Mouse (Mus musculus) lung, adult 18-20 months (tissue): ENCODE data around the gene Sptbn1.

ENCODE experiments used
- DNase-seq, 2 experiments: peaks; one replicate each; pipeline ENCODE4 v3.0.0; 2022; ENCODE audit warnings: mixed read lengths in 2 of 2

The Sptbn1 gene

DNA sequence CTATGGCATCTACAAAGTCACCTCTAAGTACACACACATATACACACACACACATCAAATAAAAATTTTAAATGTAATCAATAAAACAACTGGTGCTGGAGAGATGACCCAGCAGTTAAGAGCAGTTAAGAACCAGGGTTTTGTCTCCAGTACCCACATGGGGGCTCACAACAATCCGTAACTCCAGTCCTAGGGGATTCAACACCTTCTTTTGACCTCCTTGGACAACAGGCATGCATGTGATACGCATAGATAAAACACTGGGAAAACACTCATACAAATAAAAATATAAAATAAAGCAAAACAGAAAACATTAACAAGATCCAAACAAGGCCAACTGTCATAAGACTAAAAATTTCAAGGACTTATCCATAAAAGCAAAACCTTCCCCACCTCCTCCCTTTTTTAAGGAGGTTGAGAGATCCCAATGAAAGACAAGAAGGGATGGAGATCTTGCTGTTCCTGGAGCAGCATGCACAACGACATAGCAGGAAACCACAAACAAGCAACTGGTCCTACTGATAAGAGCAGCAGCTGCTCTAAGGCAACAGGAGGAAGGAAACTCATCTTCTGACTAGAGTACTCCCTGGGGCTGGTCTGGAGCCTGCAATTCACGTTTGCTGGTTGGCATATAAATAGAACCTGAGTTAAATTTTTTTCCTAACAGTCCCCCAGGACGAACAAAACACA is 102.0 kb downstream of the Sptbn1 start:
- peak; percentile 36 to 69 for DNase-seq

DNA sequence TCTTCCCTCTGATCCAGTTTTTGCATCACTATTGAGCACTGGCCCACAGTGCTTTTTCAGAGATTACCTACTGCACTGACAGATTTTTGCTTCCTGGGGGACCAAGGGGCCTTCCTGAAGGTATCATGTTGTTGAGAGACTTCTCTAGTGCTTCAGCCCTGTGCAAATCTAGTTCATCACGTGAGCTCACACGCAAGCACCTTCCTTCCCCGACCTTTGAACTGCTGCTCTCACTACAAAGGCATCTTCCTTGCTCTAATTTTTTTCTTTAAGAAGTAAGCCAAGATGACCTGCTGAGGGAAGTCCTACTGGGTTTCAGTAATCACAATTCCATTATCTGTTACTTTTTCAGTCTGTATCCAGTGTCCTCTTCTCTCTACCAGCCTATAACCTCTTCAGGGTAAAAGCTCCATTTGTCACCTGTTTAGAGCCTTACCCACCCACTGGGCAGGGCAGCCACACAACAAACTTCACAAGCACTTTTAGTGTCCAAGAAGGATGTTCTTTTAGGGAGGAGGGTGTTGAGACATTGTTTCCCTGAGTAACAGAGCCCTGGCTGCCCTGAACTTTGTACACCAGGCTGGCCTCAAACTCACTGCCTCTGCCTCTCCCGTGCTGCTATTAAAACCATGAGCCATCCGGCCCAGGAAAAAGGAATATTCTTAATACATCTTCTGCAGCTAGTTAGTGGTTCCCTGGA is 103.3 kb downstream of the Sptbn1 start:
- no peak for DNase-seq

DNA sequence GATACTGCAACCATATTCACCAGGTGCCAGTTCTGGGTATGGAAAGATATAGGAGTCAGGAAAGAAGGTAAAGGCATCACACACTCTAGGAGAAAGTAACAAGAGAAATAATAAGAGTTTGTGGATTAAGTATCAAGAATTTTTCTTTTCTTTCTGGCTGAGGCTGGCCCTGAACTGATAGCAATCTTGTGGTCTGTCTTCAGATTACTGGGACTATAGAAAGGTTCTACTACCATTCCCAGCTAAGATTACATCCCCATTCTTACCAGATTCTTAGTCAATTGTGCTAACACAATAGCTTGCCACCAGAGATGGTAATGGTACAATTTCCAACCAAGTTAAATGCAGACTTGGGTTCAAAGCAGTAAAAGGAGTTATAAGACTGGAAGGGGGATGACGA is 104.1 kb downstream of the Sptbn1 start:
- no peak for DNase-seq

DNA sequence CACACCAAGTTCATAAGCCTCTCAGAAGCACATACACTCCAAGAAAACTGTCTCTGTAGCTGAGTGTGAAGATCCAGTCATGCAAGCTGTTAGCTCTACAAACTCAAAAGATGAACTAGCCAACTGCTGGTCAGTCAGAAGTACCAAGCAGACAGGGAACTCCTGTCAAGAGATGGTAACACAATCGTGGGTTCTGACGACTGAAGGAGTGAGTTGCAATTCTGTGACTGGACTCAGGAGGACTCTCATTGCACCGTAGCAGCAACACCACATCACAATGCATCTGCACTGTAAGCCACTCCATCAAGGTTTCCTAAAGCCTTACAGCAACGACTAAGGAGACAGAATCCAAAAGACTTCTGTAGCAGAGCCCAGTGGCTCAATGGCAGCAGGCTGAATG is 104.9 kb downstream of the Sptbn1 start:
- no peak for DNase-seq

DNA sequence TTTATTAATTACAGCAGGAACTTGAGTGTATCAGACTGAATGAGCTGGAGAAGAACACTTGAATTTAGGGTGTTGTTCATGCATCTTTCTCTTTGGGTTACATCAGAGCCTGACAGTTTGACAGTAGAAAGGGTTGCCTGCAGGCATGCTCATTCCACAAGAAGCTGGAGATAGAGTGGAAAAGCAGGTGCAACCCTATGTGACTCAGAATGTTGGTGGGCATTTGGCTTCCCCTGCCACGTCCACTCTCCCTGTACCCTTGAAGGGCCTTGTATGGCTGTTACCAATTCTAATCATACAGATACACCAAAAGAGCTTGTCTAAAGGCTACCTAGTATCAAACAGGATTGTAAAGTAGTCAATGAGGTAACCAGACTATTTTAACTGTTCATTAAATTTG is 106.2 kb downstream of the Sptbn1 start:
- DNase-seq, result no peak

DNA sequence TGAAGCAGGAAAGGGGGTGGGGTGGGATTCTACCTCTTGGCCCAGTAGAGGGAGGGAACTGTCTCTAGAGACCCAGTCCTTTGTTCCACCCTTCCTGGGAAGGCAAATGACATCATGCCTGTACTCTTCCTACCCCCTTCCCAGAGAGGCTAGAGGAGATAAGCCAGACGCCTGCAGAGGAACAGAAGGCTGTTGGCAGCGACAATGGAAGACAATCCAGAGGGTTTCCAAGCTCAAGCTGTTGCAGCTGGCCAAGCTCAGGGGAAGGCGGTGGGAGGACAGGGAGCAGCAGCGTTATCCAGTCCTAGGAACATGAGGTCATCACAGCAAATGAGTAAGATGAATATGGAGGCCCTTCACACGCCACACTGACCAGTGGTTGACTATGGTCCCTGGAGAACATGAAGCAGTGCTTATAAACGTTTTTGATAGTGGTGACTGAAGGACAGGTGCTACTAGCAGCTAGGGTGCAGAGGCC is 106.8 kb downstream of the Sptbn1 start:
- DNase-seq, result peak; percentile 84 to 89

DNA sequence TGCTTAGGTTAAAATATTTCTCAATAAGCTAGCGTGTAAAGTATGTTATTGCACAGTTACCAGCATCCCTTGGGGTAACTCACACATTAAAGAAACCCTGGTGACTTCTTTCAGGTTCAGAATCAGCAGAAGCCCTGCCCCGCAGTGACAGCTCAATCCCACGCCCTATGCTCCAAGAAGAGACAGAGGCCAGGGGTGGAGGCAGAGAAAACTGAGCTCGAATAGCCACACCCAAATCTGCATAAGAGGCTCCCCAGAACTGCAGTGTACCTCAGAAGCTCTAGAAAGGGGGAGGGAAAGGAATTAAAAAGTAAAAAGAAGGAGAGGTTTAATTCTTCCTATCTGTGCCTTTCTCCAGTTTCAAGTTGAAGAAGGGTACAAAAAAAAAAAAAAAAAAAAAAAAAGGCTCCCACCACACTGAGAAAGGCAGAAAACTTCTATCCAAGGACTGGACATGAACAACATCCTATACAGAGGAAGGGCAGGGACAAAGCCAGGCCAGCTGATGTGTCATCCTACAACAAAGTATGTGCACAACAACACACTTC is 107.3 kb downstream of the Sptbn1 start:
- peak in 1 of 2 experiments; percentile 47 for DNase-seq

DNA sequence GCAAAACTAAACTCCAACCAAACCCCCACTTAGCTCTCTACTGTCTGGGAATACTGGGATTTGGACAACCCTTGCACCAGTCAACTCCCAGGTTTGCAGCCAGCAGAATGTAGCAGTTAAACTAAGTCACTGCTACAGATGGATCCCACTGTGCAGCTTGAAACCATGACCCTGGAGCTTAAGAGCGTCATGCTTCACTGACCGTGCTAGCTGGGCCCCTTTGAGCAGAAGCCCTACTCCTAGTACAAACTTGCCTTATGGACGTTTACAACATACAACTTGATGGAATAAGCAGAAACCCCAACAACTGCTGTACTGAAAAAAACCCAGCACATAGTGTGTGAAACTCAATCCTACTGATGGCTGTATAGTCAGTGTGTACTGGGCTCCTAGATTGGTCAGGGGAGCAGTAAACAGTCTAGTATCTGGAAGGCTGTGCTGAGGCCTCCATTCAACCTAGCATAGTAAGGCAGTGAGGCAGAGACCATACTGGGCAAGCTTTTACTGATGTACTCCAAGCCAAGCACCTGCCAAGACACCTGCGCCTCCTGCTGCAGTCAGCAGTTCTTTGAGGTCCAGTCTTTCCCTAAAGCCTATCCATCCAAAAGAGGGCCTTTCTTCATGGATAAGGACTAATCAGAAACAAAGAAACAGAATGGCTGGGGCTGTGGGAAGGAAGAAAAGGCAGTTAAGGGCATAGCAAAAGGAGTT is 108.3 kb downstream of the Sptbn1 start:
- DNase-seq, result no peak

DNA sequence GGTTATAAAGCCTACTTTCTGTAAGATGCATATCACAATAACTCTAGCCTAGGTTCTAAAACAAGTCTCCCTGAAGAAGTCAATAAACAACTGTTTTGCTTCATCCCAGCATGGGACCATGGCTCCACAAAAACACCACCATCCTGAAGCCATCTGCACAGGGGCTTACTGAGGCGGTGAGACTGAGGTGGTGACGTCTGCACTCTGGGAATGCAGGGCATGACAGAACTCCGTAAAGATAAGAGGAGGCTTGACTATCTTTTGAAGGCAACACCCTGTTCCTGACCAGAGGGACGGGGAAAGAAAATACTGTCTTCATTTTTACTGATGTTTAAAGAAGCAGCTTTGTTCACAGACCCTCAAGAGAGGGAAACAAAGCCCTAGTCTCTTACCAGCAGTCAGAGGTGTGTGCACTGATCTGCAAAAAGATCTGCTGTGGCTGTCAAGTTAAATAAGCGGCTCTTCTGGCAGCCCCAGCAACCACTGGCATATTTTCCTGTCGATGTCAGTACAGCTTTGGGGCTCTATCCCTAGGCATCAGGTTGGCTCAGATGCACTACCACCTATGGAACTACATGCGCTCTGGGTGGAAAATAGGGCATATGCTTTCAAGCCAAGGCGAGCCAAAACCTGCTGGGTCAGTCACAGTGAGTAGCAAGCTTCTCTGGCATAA is 109.8 kb downstream of the Sptbn1 start:
- DNase-seq, result no peak

DNA sequence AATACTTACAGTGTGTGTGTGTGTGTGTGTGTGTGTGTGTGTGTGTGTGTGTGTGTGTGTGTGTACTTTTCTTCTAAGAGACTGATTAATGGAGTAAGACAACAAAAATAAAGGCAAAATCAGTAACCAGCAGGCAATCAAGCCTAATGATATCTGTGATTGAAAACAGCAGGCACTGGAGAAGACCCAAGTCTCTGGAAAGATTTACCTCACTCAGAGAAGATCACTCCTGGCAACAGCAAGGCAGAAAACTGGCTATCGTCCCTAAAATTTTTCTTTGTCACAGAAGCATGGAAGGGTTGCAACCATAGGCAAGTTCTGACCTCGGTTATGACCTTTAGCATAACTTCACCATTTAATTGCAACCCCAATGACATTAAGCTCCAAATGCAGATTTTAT is 112.1 kb downstream of the Sptbn1 start:
- DNase-seq, result no peak

DNA sequence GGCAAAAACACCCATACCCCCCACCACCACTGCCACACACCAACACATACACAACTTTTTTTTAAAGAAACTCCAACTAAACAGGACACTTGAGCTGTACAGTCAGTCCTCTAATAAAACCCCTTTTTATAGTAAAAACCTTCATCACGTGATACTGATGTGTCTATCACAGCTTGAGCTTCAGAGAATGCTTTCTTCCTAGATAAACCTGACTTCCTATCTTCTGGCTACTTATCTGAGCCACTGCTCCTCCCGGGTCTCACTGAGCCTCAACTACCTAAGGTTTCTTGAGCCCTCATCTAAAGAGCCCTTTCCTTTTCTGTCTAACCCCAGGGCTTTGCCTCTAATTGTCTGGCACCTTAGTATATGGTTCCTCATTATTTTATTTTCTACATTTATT is 113.0 kb downstream of the Sptbn1 start:
- DNase-seq, result no peak

DNA sequence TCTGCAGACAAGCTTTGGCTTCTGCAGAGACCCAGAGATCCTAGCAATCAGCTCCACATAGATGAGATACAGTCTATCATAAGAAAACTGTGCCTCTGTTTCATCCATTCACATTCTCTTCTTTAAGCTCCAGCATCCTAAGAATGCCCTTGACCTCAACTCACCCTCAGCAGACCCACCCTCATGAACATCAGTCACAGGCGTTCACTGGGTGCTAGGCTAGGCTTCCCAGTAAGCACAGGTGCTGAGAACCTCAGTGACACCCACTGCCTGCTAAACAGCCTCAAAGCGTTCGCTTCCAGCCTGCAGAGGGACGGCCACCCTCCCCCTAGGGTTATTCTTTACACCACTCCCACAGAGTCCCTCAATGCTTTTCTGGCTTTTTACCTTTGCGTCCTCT is 119.1 kb downstream of the Sptbn1 start:
- DNase-seq, result no peak

DNA sequence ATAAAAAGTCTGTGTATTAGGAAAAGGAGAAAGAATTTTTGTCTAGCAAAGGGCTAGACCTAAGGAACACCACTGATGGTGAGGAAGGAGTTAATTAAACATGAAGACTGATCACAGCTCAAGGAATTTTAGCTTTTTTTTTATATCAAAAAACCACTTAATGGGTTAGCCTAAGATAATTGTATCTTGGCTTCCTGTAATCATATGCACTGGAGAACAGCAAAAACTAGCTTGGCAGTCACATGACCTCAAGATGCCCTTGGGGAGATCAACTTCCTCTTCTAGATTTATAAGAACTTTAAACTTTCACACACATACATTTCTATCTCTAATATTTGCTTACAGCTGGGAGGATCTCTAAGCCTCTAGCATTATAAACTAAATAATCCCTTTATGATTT is 119.6 kb downstream of the Sptbn1 start:
- no peak for DNase-seq

DNA sequence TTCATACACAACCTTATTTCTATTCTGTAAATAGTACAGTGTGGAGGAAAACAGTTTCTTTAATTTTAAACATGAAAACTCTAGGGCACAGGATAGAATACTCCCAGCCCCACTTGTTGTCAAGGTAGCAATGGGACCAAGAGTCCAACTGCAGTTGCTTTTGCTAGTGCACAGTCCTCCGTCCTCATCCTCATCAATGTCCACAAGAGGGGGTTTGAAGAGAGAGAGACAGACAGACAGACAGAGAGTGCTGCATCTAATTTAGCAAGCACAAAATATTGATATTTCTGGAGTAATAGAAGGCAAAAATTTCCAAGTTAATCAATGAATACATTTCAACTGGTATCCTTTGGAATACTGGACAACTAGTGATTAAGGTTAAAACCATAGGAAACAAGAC is 120.1 kb downstream of the Sptbn1 start:
- DNase-seq, result no peak

DNA sequence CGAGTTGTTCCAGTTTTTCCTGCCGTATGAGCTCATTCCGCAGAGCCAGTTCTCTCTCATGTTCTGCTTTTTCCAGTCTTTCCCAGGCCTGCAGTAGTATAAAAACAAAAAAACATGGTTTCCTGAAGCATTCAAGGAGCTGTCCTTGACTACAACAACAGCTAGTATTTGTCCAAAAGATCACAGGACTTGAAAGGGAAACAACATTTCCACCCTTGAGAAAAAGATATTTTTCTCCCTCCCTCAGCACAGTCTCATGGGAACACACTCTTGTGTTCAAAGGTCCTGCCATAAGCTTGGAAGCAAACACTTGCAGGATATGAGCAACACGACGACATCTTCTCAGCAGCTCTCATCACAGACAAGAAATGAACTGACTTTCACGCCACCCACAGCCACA is 124.9 kb downstream of the Sptbn1 start:
- DNase-seq, result no peak

DNA sequence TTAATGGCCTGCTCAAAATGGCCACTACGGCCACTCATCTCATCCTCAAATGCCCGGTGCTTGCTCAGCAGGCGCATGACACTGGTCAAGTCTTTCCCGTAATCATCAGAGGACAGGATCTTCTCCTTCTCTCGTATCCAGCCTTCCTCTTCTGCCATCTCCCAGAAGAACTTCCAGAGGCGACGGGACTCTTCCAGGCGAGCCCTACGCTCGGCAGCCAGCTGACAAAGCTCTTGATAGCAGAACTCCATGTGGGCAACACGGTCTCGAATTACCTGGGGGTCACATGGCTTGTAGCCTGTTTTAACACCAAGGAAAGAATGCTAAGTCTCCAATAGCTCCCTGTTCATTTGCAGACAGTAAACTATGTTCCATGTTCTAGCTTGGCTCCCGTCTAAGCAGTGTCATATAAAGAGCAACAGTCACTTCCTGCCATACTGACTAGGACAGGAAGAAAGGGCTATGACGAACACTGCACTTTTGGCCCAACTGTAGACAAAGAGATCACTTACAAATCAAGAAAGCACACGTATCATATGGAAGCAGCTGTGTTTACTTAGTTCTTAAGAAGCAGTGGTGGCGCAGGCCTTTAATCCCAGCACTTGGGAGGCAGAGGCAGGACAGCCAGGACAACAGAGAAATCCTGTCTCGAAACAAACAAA is 128.7 kb downstream of the Sptbn1 start:
- no peak for DNase-seq

DNA sequence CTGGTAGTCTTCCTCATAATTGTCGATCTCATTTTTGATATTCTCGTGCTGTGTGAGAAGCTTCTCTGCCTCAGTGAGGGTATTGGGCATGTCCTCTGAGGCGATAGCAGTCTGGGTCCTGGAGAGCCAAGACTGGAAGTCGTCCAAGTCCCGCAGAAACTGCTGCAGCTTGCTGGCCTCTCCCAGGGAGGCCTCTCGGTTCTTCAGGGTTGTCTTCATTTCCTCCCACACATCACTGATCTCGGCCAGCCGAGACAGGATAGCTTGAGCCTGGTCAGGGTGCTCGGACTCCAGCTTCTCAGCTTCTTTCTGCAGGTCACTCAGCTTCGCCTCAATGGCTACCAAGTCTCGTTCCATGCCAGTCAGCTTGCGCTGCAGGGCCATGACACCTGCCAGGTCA is 130.9 kb downstream of the Sptbn1 start:
- DNase-seq, result no peak

DNA sequence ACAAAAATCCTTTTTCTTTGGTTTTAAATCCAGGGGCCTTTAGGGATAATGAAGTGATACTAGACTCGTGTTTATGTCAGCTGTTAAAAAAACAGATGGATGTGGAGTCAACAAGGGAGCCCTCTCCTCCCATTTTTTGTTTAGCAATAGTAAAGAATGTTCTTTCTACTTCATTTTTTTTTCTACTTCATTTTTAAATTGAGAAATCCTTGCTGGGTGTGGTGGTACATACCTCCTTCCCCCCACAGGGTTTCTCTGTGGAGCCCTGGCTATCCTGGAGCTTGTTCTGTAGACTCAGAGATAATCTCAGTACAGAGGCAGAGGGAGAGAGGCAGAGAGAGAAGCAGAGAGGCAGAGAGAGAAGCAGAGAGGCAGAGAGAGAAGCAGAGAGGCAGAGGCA is 133.9 kb downstream of the Sptbn1 start:
- DNase-seq, result no peak

DNA sequence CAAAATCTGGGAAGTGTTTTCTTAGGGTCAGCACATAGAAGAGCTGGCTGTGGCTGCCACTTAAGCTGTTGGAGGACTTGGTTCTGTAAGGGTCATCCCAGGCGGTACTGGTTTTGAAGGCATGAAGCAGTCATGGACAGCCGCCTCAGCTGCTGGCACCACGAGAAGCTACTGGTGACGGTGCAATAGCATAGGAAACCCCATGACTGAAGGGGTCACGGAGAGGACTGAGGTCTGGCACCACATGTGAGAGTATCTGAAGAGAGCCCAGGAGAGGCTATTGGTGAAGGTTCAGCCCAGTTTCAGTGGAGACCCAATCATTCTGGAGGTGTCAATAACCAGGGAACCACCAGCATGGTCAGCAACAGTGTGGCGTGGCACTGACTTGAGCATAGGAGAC is 135.4 kb downstream of the Sptbn1 start:
- no peak for DNase-seq

DNA sequence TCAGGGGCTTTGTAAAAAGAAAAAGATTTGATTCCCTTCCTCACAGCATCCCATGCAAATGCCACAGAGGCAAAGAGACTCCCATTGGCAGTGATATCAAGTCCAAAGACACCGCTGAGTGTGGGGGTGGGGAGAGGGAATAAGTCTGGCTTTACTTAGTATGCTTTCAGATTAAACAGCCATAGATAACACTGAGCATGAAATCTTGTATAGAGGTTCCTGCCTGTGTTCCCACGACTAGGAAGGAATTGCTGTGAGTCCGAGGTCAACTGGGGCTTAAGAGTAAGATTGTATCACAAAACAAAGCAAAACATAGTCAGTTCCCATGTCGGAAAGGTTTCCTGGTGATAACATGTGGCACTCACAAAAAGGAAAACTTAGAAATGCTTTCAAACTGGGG is 136.3 kb downstream of the Sptbn1 start:
- DNase-seq, result no peak

DNA sequence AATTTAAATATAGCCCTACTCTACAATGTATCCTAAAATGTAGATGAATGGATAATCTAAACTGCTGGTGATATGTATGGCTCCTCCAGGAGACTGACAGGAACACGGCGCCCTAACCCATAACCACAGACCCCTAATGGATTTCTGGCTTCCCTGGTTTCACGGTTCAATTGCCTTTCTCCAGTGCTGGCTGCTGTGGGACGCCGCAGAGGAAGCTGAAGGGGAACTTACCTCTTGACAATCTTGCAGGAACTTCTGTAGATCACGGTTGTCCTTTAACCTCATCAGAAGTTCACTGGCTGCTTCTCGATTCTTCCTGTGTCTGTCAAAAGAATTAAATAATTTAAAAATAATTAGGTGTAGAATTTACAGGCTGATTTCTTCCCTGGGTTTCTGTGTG is 138.6 kb downstream of the Sptbn1 start:
- DNase-seq, result no peak

DNA sequence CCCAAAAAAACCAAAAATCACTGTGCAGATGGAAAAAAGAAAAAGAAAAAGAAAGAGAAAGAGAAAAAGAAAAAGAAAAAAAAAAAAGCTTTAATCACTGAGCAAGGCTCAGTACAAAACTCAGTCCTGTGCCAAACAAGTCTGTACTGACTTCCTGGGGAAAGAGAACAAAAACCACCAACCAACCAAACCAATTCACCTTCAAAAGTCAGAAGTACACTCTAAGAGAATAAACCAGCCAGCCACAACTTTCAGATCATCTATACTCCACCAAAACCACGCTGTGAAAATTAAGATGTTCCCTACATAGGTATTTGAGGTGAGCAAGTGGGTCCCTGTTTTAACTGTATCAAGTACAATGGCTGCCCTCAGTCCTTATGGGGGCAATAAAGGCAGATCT is 141.1 kb downstream of the Sptbn1 start:
- no peak for DNase-seq

DNA sequence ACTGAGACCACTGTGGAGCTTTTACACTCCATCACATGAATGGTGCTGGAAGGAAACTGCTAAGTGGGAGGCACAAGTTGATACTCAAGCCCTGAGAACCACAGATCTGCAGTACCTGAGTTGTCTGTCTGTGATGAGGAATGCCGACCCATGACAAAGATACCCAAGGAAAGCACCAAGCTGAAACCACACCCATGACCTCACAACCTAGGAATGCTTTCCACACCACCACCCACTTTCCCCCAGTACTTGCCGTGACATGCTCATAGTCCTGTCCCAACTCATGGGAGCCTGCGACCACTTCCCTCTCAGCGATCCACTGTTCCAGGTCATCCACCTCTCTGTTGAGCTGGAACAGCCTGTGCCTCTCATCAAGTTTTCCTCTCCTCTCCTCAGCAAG is 149.9 kb downstream of the Sptbn1 start:
- no peak for DNase-seq
